Mouse (Mus musculus): ENCODE results near the gene Mpc2.

Mpc2 gene

DNA sequence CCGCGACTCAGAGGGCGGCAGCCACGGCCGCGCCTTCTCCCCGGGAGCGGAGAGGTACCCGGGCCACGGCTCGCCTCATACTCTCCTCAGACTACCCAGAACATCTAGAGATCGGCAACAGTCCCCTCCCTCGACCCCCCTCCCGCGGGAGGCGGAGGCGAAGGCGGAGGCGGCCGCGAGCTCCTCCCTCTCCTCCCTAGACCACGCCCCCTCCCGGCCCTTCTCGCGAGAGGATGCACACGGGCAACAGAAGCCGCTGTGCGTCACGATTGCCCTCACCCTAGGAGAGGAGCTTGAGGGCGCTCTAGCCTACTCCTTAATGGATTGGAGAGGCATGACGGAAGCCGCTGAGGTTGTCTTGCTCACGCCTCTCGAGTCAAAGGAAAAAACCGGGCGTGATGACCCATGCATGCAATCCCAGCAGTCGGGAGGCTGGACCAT is at the start of gene Mpc2, which contains the start of gene Dcaf6:
Gene Mpc2 (plus strand): TSS at position 278 of the 441 bp plus-strand sequence.
Gene Dcaf6 (minus strand): TSS at position 116 of the 441 bp plus-strand sequence.
- peak; percentile 98 for DNase-seq (ENCODE audit: extremely low read depth, insufficient read length, low spot score)

DNA sequence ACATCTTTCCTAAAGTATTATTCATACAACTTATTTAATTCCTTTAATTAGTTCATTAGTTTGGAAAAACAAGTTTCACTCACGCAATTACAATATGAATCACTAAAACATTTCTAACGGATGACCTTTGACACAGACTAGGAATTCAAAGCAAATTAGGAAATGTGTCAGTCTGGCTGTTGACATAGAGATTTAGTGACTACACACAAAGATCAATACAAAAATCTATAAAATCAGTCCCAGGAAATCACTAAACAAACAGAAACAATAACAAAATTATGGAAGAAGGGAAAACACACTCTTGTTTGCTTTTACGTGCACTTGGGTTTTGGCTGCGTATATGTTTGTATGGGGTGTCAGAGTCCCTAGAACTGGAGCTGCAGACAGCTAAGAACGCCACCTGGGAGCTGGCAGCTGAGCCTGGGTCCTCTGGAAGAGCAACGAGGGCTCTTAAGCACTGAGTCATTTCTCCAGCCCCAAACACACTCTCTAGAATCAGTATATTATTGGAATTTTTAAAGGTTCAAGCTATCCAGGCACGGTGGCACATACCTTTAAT is 39.0 kb upstream of the Mpc2 start:
- no peak for DNase-seq (ENCODE audit: extremely low read depth, insufficient read length, low spot score)

DNA sequence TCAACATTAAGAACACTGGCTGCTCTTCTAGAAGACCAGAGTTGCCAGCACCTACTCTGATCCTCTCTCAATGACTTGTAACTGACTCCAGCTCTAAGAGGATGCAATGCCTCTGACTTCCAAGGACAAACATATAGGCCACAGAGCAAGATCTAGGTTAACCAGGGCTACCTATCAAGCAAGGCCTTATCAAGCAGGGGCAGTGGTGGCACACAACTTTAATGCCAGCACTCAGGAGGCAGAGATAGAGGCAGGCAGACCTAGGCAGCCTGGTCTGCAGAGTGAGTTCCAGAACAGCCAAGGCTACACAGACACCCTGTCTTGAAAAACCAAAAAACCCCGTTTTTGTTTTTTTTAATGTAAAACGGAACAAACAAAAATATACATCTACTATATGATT is 34.2 kb upstream of the Mpc2 start:
- DNase-seq (ENCODE audit: extremely low read depth, insufficient read length, low spot score): no peak

DNA sequence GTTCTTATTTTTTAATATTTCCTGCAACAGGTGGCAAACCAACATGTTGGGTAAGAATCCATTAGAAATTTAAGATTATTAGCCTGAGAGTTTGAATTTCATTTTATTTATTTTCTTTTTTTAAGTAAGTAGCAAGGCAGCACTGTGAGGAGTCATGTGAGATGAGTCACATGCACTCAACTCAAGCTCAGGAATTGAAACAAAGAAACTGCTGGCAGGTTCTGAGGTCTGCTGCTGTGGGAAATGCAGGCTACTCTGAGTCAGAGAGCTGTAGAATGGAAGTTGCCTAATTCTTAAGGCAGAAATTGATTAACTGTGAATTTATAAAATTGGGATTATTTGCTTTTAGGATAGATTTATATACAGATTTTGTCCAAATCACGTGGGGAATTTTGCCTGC is 27.6 kb upstream of the Mpc2 start:
- DNase-seq (ENCODE audit: extremely low read depth, insufficient read length, low spot score): peak; percentile 69

DNA sequence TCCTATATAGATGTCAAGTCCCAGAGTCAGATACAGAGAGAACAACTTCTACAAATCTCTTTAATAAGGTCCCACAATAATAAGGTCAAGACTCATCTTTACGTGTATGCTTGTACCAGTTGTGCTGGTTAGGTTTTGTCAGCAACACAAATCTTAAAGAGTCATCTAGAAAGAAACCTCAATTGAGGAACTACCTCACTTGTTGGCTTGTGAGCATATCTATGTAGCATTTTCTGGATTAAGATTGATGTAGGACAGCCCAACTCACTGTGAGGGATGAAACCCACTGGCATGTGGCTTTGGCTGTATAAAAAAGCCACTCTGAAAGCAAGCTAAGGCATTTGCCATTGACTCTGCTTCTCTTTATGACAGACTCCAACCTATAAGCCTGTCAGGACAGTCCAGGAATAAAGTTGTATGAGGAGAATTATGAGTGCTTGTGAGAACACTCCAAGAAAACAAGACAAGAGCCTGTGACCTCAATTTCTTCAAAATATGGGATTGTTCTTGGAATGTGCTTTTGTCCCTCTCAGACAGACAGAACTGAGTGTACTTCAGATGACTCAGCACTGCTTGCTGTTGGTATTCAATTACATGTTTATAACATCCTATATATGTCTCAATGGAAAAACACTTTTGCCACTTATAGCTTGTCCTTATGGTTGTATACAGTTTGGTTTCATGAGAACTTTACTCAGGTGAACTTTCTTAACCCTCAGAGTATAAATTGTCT is 22.0 kb upstream of the Mpc2 start:
- no peak for DNase-seq (ENCODE audit: extremely low read depth, insufficient read length, low spot score)

DNA sequence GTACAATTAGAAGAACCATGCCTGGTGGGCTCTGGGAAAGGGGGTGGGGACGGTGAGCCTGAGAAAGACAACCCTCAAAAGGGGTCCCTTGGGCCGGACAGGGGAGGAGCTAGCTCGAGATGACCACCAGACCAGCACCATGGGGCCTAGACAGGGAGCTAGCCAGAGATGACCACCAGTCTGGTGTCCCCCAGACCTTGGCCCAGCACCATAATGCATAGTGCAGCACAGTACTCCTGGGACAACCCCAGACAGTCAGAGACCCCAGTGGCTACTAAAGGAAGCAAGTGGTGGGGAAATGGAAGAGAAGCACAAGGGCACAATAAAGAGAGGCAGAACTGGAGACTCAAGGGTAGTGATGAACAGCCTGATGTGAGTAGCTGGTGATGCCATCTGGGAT is 19.6 kb upstream of the Mpc2 start:
- no peak for DNase-seq (ENCODE audit: extremely low read depth, insufficient read length, low spot score)

DNA sequence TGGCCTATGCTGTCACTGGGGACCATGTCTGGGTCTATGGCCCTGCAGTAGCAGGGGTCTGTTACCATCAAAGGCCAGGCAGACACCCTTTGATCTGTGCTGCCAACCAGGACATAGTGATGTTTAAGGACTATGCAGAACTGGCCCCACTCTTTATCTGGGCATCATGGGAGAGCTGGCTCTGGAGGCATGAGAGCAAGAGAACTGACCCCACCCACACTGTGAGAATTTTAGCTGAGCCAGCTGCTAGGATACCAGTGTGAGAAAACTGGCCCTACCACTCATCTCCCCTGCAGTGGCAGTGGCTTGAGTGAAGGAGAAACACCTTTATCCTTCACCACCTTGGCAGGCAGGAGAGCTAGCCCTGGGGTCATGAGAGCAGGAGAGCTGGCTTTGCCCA is 19.2 kb upstream of the Mpc2 start:
- DNase-seq (ENCODE audit: extremely low read depth, insufficient read length, low spot score): no peak

DNA sequence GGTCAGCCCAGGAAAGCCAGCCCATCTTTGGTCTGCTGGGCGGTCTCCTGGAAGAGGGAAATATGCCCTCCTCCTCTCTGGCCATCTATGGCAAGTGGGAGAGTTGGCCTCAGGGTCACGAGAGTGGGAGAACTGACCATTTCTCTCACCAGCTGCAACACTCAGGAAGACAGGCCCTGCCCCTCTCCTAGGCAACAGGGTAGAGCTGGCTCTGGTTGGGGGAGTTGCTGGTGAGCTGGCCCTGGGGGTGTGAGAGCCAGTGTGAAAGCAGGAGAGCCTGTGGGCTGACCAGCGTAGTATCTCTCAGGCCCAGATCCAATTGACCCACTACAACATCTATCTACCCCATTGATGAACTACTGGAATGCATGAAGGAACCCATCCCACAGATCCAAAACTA is 18.7 kb upstream of the Mpc2 start:
- DNase-seq (ENCODE audit: extremely low read depth, insufficient read length, low spot score): no peak

DNA sequence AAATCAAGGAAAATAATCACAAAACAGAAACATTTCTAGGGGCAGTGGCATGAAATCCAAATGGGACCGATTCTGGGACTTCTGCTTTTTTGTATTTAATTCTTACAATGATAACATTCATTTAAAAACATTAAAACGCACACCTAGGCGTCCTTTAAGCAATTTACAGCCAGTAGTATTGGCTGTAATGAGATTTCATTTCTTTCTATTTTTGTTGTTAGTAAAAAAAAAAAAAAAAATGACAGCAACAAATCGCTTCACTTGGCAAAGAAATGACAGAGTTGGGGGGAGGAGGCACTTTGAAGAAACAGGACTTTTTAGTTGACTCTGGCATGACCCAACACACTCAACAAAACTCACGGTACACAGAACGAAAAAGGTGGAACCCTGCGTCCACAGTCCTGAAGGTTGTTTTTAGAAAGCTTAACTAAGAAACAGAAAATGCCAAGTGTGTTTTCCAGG is 1.4 kb upstream of the Mpc2 start:
- DNase-seq (ENCODE audit: extremely low read depth, insufficient read length, low spot score): no peak

DNA sequence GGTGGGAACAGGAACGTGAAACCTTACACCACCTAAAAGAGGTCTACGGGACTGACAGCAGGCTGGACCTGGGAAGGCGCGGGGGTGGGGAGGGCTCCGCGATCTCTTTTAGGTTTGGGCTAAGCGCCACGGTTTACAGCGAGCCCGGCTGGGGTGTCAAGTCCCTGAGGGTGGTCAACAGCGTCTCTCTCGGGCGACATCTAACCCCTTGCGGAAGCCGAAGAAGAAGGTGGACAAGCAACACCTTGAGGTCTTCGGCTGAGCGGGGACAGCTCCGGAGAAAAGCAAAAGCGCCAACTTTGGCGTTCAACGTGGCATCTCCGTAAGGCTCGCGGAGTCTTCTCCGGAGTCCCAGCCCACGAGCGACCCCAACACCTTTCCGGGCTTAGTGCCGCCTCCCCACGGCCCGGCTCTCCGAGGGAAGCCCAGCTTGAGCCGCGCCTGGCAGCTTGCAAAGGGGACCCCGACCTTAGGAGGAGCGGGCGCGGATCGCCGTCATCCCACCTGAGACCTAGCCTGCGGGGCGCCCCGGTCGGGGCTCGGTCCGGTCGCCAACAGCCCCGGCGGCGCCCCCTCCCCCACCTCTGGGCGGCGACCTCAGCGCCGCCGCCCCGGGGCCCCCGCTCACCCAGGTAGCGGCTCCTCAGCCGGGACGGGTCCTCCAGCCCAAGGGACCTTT is 795 bp upstream of the Mpc2 start:
- peak; percentile 81 for DNase-seq (ENCODE audit: extremely low read depth, insufficient read length, low spot score)

DNA sequence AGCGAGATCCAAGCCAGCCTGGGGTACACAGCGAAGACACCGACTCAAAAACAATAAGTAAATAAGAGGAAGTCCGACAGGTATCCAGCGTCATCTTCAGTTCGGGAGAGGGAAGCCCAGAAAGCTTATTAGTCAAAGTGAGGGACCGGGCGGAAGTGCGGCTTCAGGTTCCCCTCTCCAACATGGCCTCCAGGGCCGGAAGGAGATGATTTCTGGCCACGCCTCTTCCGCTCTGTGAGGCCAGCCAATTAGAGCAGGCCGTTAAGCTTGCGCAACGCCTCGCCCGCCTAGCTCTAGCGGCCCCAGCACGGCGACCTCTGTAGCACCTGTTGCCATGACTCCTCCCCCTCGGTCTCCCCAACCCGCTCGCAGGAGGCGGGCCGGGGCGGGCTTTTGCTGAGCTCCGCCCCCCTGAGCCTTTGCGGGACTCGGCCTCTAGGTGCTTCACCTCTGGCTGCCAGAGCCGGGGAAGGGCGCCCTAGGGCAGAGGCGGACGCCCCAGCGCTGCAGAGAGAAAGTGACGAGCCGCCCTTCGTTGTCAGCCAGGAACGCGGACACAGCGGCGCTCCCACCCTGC is 452 bp downstream of the Mpc2 start:
- peak; percentile 100 for DNase-seq (ENCODE audit: extremely low read depth, insufficient read length, low spot score)

DNA sequence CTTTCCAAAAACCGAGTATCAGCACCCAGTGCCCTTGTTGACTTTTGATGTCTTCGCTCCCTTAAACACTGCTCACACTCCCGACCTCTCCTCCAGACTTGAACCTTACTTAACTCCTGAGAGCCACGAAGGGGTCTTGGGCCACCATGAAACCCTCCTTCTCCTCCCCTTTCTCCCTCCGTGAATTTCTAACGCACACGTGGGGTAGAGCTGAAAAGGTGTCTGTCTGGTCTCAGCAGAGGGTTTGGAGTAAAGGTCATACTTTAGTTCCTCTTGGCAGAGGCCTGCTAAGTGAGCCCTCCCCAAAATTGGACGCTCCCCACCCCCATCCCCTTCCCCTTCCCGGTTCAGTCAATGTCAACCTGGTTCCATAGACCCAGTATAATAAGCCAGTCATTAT is 1.2 kb downstream of the Mpc2 start:
- DNase-seq (ENCODE audit: extremely low read depth, insufficient read length, low spot score): peak; percentile 35

DNA sequence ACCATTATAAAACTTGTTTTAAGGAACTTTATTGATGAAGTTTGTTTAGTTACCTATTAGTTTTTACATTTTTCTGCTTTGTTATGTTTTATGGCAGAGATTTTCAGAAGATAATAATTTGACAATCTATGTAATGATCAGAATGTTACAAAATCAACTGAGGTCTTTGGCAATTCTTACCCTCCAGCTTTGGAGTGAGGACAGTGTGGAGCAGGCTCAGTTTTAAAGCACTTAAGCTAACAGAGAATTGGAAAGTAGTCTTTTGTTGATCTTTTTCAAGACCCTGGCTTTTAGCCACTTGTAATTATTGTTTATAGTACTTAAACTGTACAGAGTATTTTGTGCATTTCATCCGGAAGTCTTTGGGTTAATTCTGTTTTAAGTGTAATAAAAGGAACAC is 2.4 kb downstream of the Mpc2 start:
- DNase-seq (ENCODE audit: extremely low read depth, insufficient read length, low spot score): no peak

DNA sequence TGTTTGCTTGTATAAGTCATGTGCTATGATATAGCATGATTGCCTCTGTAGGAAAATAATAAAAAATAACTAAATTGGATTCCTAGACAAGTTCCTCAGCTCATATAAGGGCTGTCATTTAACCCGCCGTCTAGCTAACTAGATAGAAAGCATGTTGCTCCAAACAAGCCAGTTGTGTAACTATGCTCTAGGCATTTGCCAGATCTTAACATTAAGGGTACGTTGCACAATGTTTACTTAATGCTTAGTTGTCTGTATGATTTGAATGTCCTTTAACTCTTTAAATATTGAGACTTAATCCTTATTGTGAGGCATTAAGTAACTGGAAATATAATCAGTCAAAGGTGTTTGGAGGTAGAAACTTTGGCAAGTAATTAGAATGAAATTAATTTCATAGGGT is 4.1 kb downstream of the Mpc2 start:
- DNase-seq (ENCODE audit: extremely low read depth, insufficient read length, low spot score): no peak

DNA sequence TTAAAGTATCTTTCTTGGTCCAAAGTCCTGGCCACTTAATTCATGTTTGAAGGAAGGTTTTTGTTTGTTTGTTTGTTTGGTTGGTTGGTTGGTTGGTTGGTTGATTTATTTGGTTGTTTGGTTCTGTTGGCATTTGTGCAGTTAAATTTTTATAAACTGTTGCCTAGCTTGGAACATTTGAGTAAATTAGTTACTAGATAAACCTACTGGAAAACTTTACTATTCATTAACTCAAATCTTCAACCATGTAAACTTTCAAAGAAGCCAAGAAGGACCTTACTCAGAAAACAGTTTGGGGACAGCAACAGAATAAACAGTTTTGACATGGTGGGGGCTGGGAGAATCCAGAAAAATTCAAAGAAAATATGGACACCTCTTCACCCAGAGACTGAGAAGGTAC is 8.5 kb downstream of the Mpc2 start:
- no peak for DNase-seq (ENCODE audit: extremely low read depth, insufficient read length, low spot score)

DNA sequence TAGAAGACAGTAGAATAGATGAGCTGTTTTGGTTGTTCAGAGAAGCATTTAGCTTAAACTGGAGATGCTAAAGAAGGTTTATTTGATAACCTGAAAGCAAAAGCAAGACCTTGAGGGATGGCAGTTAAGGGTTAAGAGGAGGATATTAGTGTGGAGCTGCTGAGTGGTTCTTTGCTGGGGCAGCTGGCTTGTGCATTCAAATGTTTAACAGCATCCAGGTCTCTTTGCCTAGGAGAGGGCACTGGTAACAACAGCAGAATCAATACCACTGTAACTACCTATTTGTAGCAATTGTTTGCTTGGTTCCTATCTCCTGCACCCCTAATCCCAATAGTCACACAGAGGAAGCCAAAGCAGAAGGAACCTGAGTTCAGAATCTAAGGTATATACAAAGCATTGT is 9.3 kb downstream of the Mpc2 start:
- DNase-seq (ENCODE audit: extremely low read depth, insufficient read length, low spot score): no peak

DNA sequence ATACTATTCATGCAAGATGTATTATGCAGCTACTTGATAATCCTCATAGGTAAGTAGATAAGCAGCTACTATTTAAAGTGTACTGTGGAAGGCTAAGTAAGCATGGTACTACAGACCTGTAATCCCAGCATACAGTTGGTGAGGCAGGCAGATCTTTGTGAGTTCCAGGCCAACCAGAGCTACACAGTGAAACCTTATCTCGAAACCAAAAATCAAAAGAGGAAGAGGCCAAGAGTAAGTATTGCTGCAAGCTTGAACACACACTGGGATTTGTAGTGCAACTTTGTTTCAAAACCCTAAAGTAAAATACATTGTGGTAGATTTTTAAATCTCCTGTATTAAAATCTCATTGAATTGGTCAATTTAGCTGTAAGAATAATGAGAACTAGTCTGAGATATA is 11.1 kb downstream of the Mpc2 start:
- DNase-seq (ENCODE audit: extremely low read depth, insufficient read length, low spot score): no peak

DNA sequence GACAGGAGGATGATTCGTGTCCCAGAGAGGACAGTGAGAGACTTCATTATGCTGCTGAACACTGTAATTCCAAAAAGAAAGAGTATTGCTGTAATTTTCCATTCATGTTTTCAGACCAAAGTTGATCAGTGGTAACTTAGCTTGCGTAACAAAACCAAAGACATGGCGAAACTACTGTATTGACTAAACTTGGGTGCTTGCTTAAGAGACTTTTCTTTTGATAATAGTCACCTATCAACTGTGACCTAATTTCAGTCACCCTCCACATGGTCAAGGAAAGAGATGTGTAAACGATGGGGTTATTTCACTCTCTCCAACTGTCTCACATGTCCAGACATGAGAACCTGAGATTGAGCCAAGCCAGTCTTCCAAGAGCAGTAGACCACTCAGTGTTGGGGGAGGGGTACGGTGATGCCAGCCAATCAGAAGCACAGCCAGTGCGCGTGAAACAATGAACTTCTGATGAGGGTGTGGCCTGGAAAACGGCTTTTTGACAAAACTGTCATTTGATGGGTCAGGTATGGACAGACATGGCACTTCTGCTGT is 24.3 kb downstream of the Mpc2 start, which contains the start of gene Adcy10:
Gene Adcy10 (plus strand): TSS at position 496 of the 546 bp plus-strand sequence.
- DNase-seq (ENCODE audit: extremely low read depth, insufficient read length, low spot score): no peak

DNA sequence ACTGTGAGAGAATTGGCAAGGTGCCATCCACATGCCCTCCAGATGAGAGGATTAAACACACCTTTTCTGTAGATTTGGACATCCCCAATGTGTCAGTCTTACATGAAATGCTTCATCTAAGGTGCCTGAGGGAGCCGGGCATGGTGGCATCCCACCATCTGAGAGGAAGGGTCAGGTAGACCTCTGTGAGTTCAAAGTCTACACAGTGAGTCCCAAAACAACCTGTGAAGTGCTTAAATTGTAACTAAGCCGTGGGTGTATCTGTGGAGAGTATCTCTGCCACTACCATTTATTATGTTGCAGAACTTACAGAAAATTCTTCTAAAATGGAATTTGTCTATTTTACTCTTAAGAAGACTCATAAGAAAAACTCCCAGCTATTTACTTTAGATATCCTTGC is 25.7 kb downstream of the Mpc2 start:
- no peak for DNase-seq (ENCODE audit: extremely low read depth, insufficient read length, low spot score)

DNA sequence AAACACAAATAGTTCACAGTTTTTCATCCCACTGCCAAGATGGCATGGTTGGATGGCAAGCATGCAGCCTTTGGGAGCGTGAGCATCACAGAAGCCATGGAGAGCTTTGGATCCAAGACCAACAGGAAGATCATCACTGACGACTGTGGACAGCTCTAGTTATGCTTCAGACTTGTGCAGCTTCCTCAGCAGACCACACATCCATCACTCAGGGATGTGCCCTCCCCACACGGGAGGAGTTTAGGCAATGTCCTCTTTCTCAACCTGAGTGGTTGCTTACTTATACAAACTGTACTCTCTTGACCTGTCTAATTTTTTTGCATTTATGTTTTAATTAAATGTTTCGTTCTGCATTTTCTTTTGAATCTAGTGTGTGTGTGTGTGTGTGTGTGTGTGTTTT is 28.8 kb downstream of the Mpc2 start:
- DNase-seq (ENCODE audit: extremely low read depth, insufficient read length, low spot score): no peak

DNA sequence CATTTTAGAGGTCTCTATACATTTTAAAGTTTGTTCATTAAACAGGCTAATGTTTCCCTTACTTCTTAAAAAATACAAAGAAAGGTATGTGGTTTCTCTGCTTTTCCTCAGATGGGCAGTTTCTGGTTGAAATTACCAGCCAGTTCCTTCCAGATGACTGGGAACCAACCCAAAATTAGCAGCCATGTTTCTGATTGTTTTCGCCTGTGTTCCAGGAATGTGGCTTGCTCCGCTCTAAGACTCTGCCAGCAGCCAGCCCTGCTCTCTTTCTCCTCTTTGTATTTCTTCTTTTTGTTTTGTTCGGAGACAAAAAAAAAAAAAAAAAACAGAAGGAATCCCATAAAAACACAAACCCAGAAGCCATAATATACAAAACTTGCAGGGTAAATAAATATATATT is 38.4 kb downstream of the Mpc2 start:
- DNase-seq (ENCODE audit: extremely low read depth, insufficient read length, low spot score): no peak
